In the genomic region with DNA sequence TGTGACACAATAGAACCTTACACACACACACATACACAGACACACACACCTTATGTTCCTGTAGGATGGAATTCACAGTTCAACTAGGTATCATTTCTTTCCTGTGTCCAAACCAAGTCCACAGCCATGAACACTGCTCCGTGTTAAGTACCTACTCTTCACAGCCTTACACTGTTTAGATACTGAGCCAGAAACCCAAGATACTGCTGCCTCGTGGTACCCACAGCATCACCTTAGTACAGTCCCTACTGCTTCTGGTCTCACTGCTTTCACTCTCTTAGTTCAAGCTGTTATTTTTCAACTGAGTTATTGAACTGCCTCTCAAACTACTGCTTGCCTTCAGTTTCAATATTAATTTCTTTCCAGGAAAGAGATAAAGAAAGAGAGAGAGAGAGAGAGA, we compare ENCODE assay signal across 26 mouse cellular contexts. TPM values are rescaled to one million over a fixed set of nuclear protein-coding genes. Genes with fewer than 3 reads are reported as not detected.
A peak's percentile ranks its signal among the peaks of the same experiment; 100 is the strongest.
DNase-seq lines count a peak whose midpoint lies in the region; TF ChIP-seq lines count a peak whose summit lies in the region.
"Had no signal": no experiment of that assay in that cellular context is flagged by ENCODE, and none has a peak within 500 bp of the region (broad histone marks: within the 10 kb centered on the region; RNA-seq: fewer than 3 reads in every experiment).

No protein-coding gene starts in this region.

- H3K4me3 ChIP-seq in CH12.LX (replicated peaks in 1 of 3; ENCODE audit: low read depth in 2 of 3, low read length in 2 of 3, poor library complexity in 1 of 3): no peak overlapping the region
- H3K4me3 ChIP-seq: embryonic facial prominence, embryonic 13.5 days; embryonic facial prominence, embryonic 15.5 days; erythroblast, embryonic 14.5 days; forebrain, embryonic 10.5 days; forebrain, embryonic 12.5 days had no signal

- TF ChIP-seq RAD21 in CH12.LX (IDR thresholded peaks at IDR 0.05; ENCODE audit: low read depth, low read length): no peak

- H3K9ac ChIP-seq in CH12.LX (ENCODE audit: insufficient read depth, low read depth): peak overlapping the region; percentile 42; the same call in 1 of the 2 replicates
- H3K9ac ChIP-seq: embryonic facial prominence, embryonic 13.5 days; embryonic facial prominence, embryonic 15.5 days; forebrain, embryonic 12.5 days had no signal

- TF ChIP-seq CTCF in CH12.LX (conservative IDR thresholded peaks at IDR 0.05 in 1 of 2, IDR thresholded peaks at IDR 0.05 in 1 of 2; ENCODE audit: low read depth in 2 of 2, low read length in 2 of 2): no peak

- TF ChIP-seq EP300 in CH12.LX (IDR thresholded peaks at IDR 0.05; ENCODE audit: low read length): no peak

- dilution Hi-C loops in CH12.LX (cut with MboI; ENCODE audit: extremely low pct_ligation_motif_present, extremely low pct_unique_long_range_greater_than_20kb, low sequenced_read_pairs): no loop called here

- no peak for TF ChIP-seq POLR2A in CH12.LX (IDR thresholded peaks at IDR 0.05; ENCODE audit: low read depth, low read length)

- H3K36me3 ChIP-seq in CH12.LX (replicated peaks in 1 of 2; ENCODE audit: control insufficient read depth in 1 of 2, insufficient read depth in 1 of 2, low read length in 1 of 2): peaks cover 0 to 13% of the 10 kb centered on the region in 2 experiments
- H3K36me3 ChIP-seq: embryonic facial prominence, embryonic 13.5 days; embryonic facial prominence, embryonic 15.5 days; forebrain, embryonic 10.5 days; forebrain, embryonic 12.5 days had no signal

- peak; percentile 20 for DNase-seq in CD4-positive, CD25-positive, alpha-beta regulatory T cell, adult 2 months (ENCODE audit: low read depth, low spot score)
- no peak for DNase-seq in CH12.LX (ENCODE audit: extremely low read depth)
- peak; percentile 56 for DNase-seq in induced T-regulatory cell, adult 2 months (ENCODE audit: low read depth)
- DNase-seq in T-cell, adult 2 months (ENCODE audit: low spot score): no peak
- DNase-seq in lung, adult 18-20 months: no peak
- no peak for DNase-seq in left cerebral cortex, adult 8-10 months (ENCODE audit: low spot score in 2 of 2)
- DNase-seq: adrenal gland, adult 2 months; adrenal gland, postnatal 10 days; adrenal gland, postnatal 25 days; B cell, adult 2 months; cerebellum, adult 11 months; cerebellum, adult 18-20 months; cerebellum, adult 8-10 months; cerebellum, adult 9-11 months; cerebellum, postnatal 14 days; cerebellum, postnatal 36 days; embryo, embryonic 11 days had no signal

- peak overlapping the region; percentile 93 for H3K27ac ChIP-seq in CH12.LX (ENCODE audit: insufficient read depth, low read depth)
- H3K27ac ChIP-seq: embryonic facial prominence, embryonic 13.5 days; embryonic facial prominence, embryonic 15.5 days; forebrain, embryonic 10.5 days; forebrain, embryonic 12.5 days had no signal

- H3K9me3 ChIP-seq in CH12.LX (replicated peaks; ENCODE audit: low read length): peaks cover 8% of the 10 kb centered on the region
- H3K9me3 ChIP-seq: embryonic facial prominence, embryonic 13.5 days; embryonic facial prominence, embryonic 15.5 days; forebrain, embryonic 10.5 days; forebrain, embryonic 12.5 days had no signal

- H3K27me3 ChIP-seq in CH12.LX (replicated peaks): no peaks in the 10 kb centered on the region

- H3K4me2 ChIP-seq in CH12.LX (ENCODE audit: insufficient read depth, low read depth, poor library complexity, severe bottlenecking): peak overlapping the region; percentile 54
- H3K4me2 ChIP-seq: embryonic facial prominence, embryonic 13.5 days; embryonic facial prominence, embryonic 15.5 days; forebrain, embryonic 12.5 days had no signal

- in situ Hi-C loops in CH12.LX (cut with MboI; ENCODE audit: low pct_ligation_motif_present, low pct_unique_long_range_greater_than_20kb, low sequenced_read_pairs): loop anchor here (25.0 kb wide), 1 partner anchor 476 kb away; no protein-coding TSS in a partner anchor

- no peaks in the 10 kb centered on the region for H3K79me2 ChIP-seq in CH12.LX (replicated peaks; ENCODE audit: control insufficient read depth, extremely low read depth, insufficient read depth, poor library complexity, severe bottlenecking)

- H3K4me1 ChIP-seq in CH12.LX (ENCODE audit: control insufficient read depth in 1 of 2, insufficient read depth in 2 of 2): peaks cover 23 to 37% of the 10 kb centered on the region in 2 experiments
- H3K4me1 ChIP-seq: embryonic facial prominence, embryonic 13.5 days; forebrain, embryonic 12.5 days had no signal

TF ChIP-seq in CH12.LX, 34 proteins besides CTCF, POLR2A, EP300 and RAD21:
- TF ChIP-seq JUND (conservative IDR thresholded peaks at IDR 0.05; ENCODE audit: low read depth, low read length) (0 out of 2 replicates have a peak, but pooled peaks have one; percentile 11), USF2 (conservative IDR thresholded peaks at IDR 0.05; ENCODE audit: low read depth, low read length) (no peak)

RNA-seq across cellular contexts. Expression of a gene that starts 20.2 kb away (rescaled TPM):
- total RNA-seq in CH12.LX (2012; rRNA removed) (0.13 and 0.17 TPM in 2 replicates), CH12.LX (2014; rRNA removed) (0.31 TPM in 1 of 2 replicates, not detected in the other)
- 0.38 TPM in 1 of 2 replicates, not detected in the other for polyA plus RNA-seq in CH12.LX (2012; ENCODE audit: insufficient read length, low read depth)
- total RNA-seq in left cerebral cortex, adult 8-10 months (2022): not detected
- total RNA-seq: adrenal gland, adult 2 months; adrenal gland, postnatal 10 days; adrenal gland, postnatal 25 days; common myeloid progenitor, adult 5-6 weeks; ES-E14; MEL had no signal
- polyA plus RNA-seq: adrenal gland, adult 2 months; embryonic facial prominence, embryonic 11.5 days; embryonic facial prominence, embryonic 13.5 days; embryonic facial prominence, embryonic 15.5 days; erythroblast, embryonic 14.5 days; forebrain, embryonic 10.5 days had no signal

RNA-seq across cellular contexts. Expression of a gene that starts 51.3 kb away (rescaled TPM):
- total RNA-seq in CH12.LX (2012; rRNA removed) (2.4 and 3.6 TPM in 2 replicates), CH12.LX (2014; rRNA removed) (0.04 and 0.08 TPM in 2 replicates)
- polyA plus RNA-seq in CH12.LX (2012; ENCODE audit: insufficient read length, low read depth): 0.29 and 0.61 TPM in 2 replicates
- 1 to 10 TPM; 1.9 to 3.3 (median 2.6) TPM for total RNA-seq in left cerebral cortex, adult 8-10 months (2022)
- polyA plus RNA-seq: erythroblast, embryonic 14.5 days had no signal

Comparison
In these comparisons a context has a peak if more than half of its experiments do, and no peak if none do; other contexts are left out.
1. DNase-seq: peak in CD4-positive, CD25-positive, alpha-beta regulatory T cell, adult 2 months (single experiment) and induced T-regulatory cell, adult 2 months (single experiment); none in CH12.LX (single experiment), T-cell, adult 2 months (single experiment), lung, adult 18-20 months (0 of 2) and left cerebral cortex, adult 8-10 months (0 of 2).